Mouse (Mus musculus): ENCODE measurements around the gene Olfr259. TPM values are rescaled to one million over a fixed set of nuclear protein-coding genes. Genes with fewer than 3 reads are reported as not detected.

Gene Olfr259
- polyA plus RNA-seq (2012; ENCODE audit: insufficient read depth, insufficient read length, missing spikeins), result not detected in 2 replicates

DNA sequence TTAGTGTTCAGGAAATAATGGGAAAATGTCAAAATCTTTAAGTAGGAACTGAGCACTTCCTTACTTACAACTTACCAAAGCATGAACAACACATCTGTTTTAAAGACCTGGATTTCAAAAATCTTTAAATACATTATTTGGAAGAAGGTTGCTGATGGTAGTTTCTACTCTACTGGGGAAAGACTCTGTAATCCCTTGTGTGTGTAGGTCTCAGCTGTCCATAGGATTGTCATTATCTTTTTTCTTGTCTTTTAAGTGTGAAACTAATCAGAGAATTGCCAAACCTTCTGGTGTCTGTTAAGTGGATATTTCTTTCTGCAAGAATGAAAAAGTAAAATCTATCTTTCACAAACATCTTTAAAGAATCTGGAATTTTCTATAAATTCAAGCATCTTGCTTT is at the start of gene Olfr259:
TSS of gene Olfr259 (minus strand) at position 101 of the 400 bp plus-strand sequence.
- no peak for TF ChIP-seq POLR2A (IDR thresholded peaks at IDR 0.05; ENCODE audit: borderline replicate concordance, low read depth, low read length)
- H3K27ac ChIP-seq (ENCODE audit: insufficient read depth, low read depth, low read length), result no peak within 1 kb of the TSS
- H3K4me3 ChIP-seq (ENCODE audit: insufficient read depth, low read length), result no peak within 1 kb of the TSS
- H3K4me1 ChIP-seq (ENCODE audit: control insufficient read depth, insufficient read depth, low read length), result no peaks in the 10 kb centered on the region

DNA sequence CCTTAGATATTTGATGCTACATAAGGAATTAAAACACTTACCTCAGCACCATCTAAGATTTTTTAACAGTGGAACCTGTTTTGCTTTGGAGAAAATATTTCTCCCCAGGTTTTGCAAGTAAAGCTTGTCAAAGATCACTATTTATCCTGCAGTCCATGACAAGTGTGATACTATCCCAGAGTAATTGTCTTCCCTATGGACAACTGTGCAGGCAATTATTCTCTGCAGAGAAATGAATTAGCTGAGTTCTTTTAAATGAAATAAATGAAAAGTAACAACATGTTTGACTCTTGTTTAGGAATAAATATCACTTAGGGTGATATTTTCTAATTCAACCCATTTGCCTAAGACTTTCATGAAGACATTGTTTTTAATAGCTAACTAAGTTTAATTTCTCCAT is 38.2 kb upstream of the Olfr259 start, which contains the start of gene Olfr1111:
TSS of gene Olfr1111 (minus strand) at position 101 of the 400 bp plus-strand sequence.
- H3K27ac ChIP-seq (ENCODE audit: insufficient read depth, low read depth, low read length), result no peak within 1 kb of the TSS
- no peaks in the 10 kb centered on the region for H3K4me1 ChIP-seq (ENCODE audit: control insufficient read depth, insufficient read depth, low read length)
- no peak within 1 kb of the TSS for H3K4me3 ChIP-seq (ENCODE audit: insufficient read depth, low read length)
- no peak for TF ChIP-seq CTCF (IDR thresholded peaks at IDR 0.05; ENCODE audit: low read depth, low read length)
- TF ChIP-seq POLR2A (IDR thresholded peaks at IDR 0.05; ENCODE audit: borderline replicate concordance, low read depth, low read length), result no peak

DNA sequence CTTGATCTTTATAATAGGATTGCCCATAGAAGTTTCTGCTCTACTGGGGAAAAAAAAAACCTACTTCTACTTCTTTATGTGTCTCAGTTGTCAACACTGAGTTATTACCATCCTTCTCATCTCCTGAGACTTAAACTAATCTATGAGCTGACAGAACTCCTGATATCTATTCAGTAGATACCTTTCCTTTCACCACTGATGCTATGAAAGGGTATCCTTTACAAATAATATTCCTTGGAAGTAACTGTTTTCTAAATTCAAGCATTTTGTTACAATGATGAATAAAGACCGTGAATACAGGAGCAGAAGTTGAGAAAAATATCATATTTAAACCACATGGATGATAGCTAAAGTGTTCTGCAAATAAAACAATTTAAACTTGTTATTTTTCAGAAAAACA is 25.8 kb upstream of the Olfr259 start, which contains the start of gene Olfr1110:
TSS of gene Olfr1110 (minus strand) at position 101 of the 400 bp plus-strand sequence.
- Histone ChIP-seq H3K4me3 (ENCODE audit: insufficient read depth, low read length) (no peak within 1 kb of the TSS), H3K4me1 (ENCODE audit: control insufficient read depth, insufficient read depth, low read length) (no peaks in the 10 kb centered on the region), H3K27ac (ENCODE audit: insufficient read depth, low read depth, low read length) (no peak within 1 kb of the TSS)
- TF ChIP-seq CTCF (IDR thresholded peaks at IDR 0.05; ENCODE audit: low read depth, low read length) (no peak), POLR2A (IDR thresholded peaks at IDR 0.05; ENCODE audit: borderline replicate concordance, low read depth, low read length) (no peak)

DNA sequence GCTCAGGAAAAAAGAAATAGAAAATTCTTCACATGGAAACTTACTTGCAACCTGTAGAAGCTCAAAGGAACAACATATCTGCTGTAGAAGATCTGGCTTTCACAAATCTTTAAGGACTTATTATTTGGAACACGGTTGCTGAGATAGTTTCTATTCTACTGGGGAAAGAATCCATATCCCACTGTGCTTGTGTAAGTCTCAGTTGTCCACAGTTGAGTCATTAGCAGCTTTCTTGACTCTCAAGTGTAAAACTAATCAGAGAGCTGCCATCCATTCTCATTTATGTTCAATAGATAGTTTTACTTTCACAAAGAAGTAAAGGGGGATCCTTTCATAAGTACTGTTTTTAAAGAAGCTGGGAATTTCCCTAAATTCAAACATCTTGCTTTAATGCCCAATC is 18.5 kb downstream of the Olfr259 start, which contains the start of gene Olfr1109:
TSS of gene Olfr1109 (minus strand) at position 101 of the 400 bp plus-strand sequence.
- Histone ChIP-seq H3K4me1 (ENCODE audit: control insufficient read depth, insufficient read depth, low read length) (no peaks in the 10 kb centered on the region), H3K27ac (ENCODE audit: insufficient read depth, low read depth, low read length) (no peak within 1 kb of the TSS), H3K4me3 (ENCODE audit: insufficient read depth, low read length) (no peak within 1 kb of the TSS)
- TF ChIP-seq CTCF (IDR thresholded peaks at IDR 0.05; ENCODE audit: low read depth, low read length) (no peak), POLR2A (IDR thresholded peaks at IDR 0.05; ENCODE audit: borderline replicate concordance, low read depth, low read length) (no peak)

DNA sequence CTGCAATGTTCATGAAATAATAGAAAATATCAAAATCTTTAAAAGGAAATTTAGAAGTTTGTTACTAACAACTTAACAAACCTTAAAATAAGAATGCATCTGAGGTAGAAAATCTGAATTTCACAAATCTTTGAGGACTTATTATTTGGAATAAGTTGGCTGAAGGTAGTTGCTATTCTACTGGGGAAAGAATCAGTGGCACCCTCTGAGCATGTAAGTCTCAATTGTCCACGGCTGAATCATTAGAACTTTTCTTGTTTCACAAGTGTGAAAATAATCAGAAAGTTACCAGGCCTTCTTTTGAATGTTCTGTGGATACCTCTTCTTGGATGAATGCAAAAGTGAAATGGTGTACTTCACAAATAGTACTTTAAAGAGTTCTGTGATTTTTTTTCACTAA is 38.6 kb downstream of the Olfr259 start, which contains the start of gene Olfr1107:
TSS of gene Olfr1107 (minus strand) at position 101 of the 400 bp plus-strand sequence.
- TF ChIP-seq POLR2A (IDR thresholded peaks at IDR 0.05; ENCODE audit: borderline replicate concordance, low read depth, low read length) (no peak), CTCF (IDR thresholded peaks at IDR 0.05; ENCODE audit: low read depth, low read length) (no peak)
- H3K4me1 ChIP-seq (ENCODE audit: control insufficient read depth, insufficient read depth, low read length), result no peaks in the 10 kb centered on the region
- H3K27ac ChIP-seq (ENCODE audit: insufficient read depth, low read depth, low read length), result no peak within 1 kb of the TSS
- H3K4me3 ChIP-seq (ENCODE audit: insufficient read depth, low read length), result no peak within 1 kb of the TSS

Other genes with a start within 250 kb of the Olfr259 start
- not detected in 2 replicates for gene Gm13723, start 239.8 kb downstream of the Olfr259 start, polyA plus RNA-seq (2012; ENCODE audit: insufficient read depth, insufficient read length, missing spikeins)
- 0.17 TPM in 1 of 2 replicates, not detected in the other for gene Olfr1097, start 222.4 kb downstream of the Olfr259 start, polyA plus RNA-seq (2012; ENCODE audit: insufficient read depth, insufficient read length, missing spikeins)
- not detected in 2 replicates for gene Olfr1098, start 190.0 kb downstream of the Olfr259 start, polyA plus RNA-seq (2012; ENCODE audit: insufficient read depth, insufficient read length, missing spikeins)
- not detected in 2 replicates for gene Olfr1099, start 153.9 kb downstream of the Olfr259 start, polyA plus RNA-seq (2012; ENCODE audit: insufficient read depth, insufficient read length, missing spikeins)
- not detected in 2 replicates for gene Olfr1100, start 134.6 kb downstream of the Olfr259 start, polyA plus RNA-seq (2012; ENCODE audit: insufficient read depth, insufficient read length, missing spikeins)
- gene Olfr1101, start 123.3 kb downstream of the Olfr259 start, polyA plus RNA-seq (2012; ENCODE audit: insufficient read depth, insufficient read length, missing spikeins), result not detected in 2 replicates
- not detected in 2 replicates for gene Olfr1102, start 116.2 kb downstream of the Olfr259 start, polyA plus RNA-seq (2012; ENCODE audit: insufficient read depth, insufficient read length, missing spikeins)
- not detected in 2 replicates for gene Olfr1104, start 87.5 kb downstream of the Olfr259 start, polyA plus RNA-seq (2012; ENCODE audit: insufficient read depth, insufficient read length, missing spikeins)
- not detected in 2 replicates for gene Olfr1105, start 78.0 kb downstream of the Olfr259 start, polyA plus RNA-seq (2012; ENCODE audit: insufficient read depth, insufficient read length, missing spikeins)
- gene Olfr1106, start 62.3 kb downstream of the Olfr259 start, polyA plus RNA-seq (2012; ENCODE audit: insufficient read depth, insufficient read length, missing spikeins), result not detected in 2 replicates
- not detected in 2 replicates for gene Olfr1107, start 38.8 kb downstream of the Olfr259 start, polyA plus RNA-seq (2012; ENCODE audit: insufficient read depth, insufficient read length, missing spikeins)
- 0.33 TPM in 1 of 2 replicates, not detected in the other for gene Olfr1109, start 18.6 kb downstream of the Olfr259 start, polyA plus RNA-seq (2012; ENCODE audit: insufficient read depth, insufficient read length, missing spikeins)
- not detected in 2 replicates for gene Olfr1110, start 25.7 kb upstream of the Olfr259 start, polyA plus RNA-seq (2012; ENCODE audit: insufficient read depth, insufficient read length, missing spikeins)
- not detected in 2 replicates for gene Olfr1111, start 38.1 kb upstream of the Olfr259 start, polyA plus RNA-seq (2012; ENCODE audit: insufficient read depth, insufficient read length, missing spikeins)
- gene Olfr1112, start 73.2 kb upstream of the Olfr259 start, polyA plus RNA-seq (2012; ENCODE audit: insufficient read depth, insufficient read length, missing spikeins), result not detected in 2 replicates
- not detected in 2 replicates for gene Olfr1113, start 94.4 kb upstream of the Olfr259 start, polyA plus RNA-seq (2012; ENCODE audit: insufficient read depth, insufficient read length, missing spikeins)
- not detected in 2 replicates for gene Olfr1115, start 133.4 kb upstream of the Olfr259 start, polyA plus RNA-seq (2012; ENCODE audit: insufficient read depth, insufficient read length, missing spikeins)
- gene Olfr1116, start 153.0 kb upstream of the Olfr259 start, polyA plus RNA-seq (2012; ENCODE audit: insufficient read depth, insufficient read length, missing spikeins), result not detected in 2 replicates
- not detected in 2 replicates for gene Olfr1118, start 193.0 kb upstream of the Olfr259 start, polyA plus RNA-seq (2012; ENCODE audit: insufficient read depth, insufficient read length, missing spikeins)
- gene Olfr1120, start 240.2 kb upstream of the Olfr259 start, polyA plus RNA-seq (2012; ENCODE audit: insufficient read depth, insufficient read length, missing spikeins), result not detected in 2 replicates

Measured in bone marrow macrophage, adult 2 months (primary cell).